ENCODE assay signal across 13 mouse cellular contexts in the genomic region with DNA sequence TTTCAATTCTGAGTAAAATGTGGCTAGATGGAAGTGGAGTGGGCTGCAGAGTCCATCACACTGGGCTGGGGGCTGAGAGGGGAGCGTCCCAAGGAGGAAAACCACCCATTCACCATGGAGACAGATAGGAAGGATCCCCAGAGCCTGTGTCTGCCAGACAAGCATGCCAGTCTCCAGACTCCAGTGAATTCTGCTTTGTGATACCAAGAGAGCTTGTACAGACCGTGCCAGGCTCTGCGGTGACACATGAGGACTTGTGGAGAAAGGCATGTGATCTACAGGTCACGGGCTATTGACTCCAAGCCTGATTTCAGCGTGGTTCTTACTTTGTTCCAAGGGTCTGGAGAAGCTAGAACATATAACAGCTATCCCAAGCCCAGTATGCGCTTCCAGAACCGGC.
"Had no signal": no experiment of that assay in that cellular context is flagged by ENCODE, and none has a peak within 500 bp of the region (broad histone marks: within the 10 kb centered on the region; RNA-seq: fewer than 3 reads in every experiment).

No protein-coding gene starts in this region.

- H3K4me3 ChIP-seq: left cerebral cortex, adult 2 months; liver, embryonic 13.5 days; midbrain, embryonic 13.5 days had no signal

- ATAC-seq: midbrain, embryonic 13.5 days had no signal

- DNase-seq: kidney, adult 2 months; kidney, postnatal 25 days; layer of hippocampus, postnatal 36 days; liver, embryonic 13.5 days; lung, adult 2 months; lung, postnatal 14 days; lung, postnatal 4 days; thymus, adult 2 months; thymus, postnatal 14 days; thymus, postnatal 4 days had no signal

- H3K27ac ChIP-seq: kidney, postnatal 0 days; left cerebral cortex, adult 2 months; liver, embryonic 13.5 days; midbrain, embryonic 13.5 days had no signal
